Mouse (Mus musculus): ENCODE data around the gene Cckar. TPM values are rescaled to one million over a fixed set of nuclear protein-coding genes. Genes with fewer than 3 reads are reported as not detected.

Cckar gene
- total RNA-seq (2023), result not detected in 4 replicates

GRCm38 (mm10) chr5:53707235-53708177 lies at the start of gene Cckar:
TSS of gene Cckar (minus strand) at chr5:53707705.

Other genes starting within 250 kb of the Cckar start
- gene Rbpj, start 241.6 kb downstream of the Cckar start, total RNA-seq (2023), result 28.6 to 33.6 TPM (median 30.9 TPM) in 4 replicates
- gene Tbc1d19, start 101.9 kb upstream of the Cckar start, total RNA-seq (2023), result 3.3 to 11.7 TPM (median 4.6 TPM) in 4 replicates

All from B cell, adult 62 days (primary cell).